Comparison of ENCODE assay signal across 8 mouse cellular contexts in genomic region chr11:98931513-98932292, GRCm38 (mm10). TPM values are rescaled to one million over a fixed set of nuclear protein-coding genes. Genes with fewer than 3 reads are reported as not detected.
DNase-seq lines count a peak whose midpoint lies in the region; ATAC-seq and TF ChIP-seq lines count a peak whose summit lies in the region.
"Had no signal": no experiment of that assay in that cellular context is flagged by ENCODE, and none has a peak within 500 bp of the region (broad histone marks: within the 10 kb centered on the region; RNA-seq: fewer than 3 reads in every experiment).

No protein-coding gene starts in this region.

- WGBS in midbrain, embryonic 10.5 days = 41% methylated on average over 7 of the region's 7 CpGs
- 29% methylated on average over 7 of the region's 7 CpGs for WGBS in midbrain, embryonic 15.5 days
- 10% methylated on average over 7 of the region's 7 CpGs for WGBS in heart, postnatal 0 days
- 23% methylated on average over 7 of the region's 7 CpGs for WGBS in limb, embryonic 15.5 days

- DNase-seq in midbrain, embryonic 10.5 days (ENCODE audit: low spot score) = no peak
- DNase-seq in cerebellum, postnatal 14 days = peak; percentile 61 to 69
- DNase-seq in heart, postnatal 0 days (ENCODE audit: low spot score) = no peak
- no peak for DNase-seq in left cerebral cortex, adult 18-20 months (ENCODE audit: low spot score in 2 of 2)
- no peak for DNase-seq in spleen, adult 18-20 months

- ATAC-seq in midbrain, embryonic 15.5 days (replicated peaks) = no peak
- ATAC-seq in heart, postnatal 0 days (ENCODE audit: insufficient read depth, low read depth) = no peak
- no peak for ATAC-seq in limb, embryonic 15.5 days (ENCODE audit: insufficient number of reproducible peaks, low FRiP score, low TSS enrichment, low read depth)

- peak overlapping the region; percentile 75 for H3K27ac ChIP-seq in midbrain, embryonic 10.5 days (replicated peaks)
- no peak overlapping the region for H3K27ac ChIP-seq in midbrain, embryonic 15.5 days
- peak overlapping the region; percentile 95 for H3K27ac ChIP-seq in heart, postnatal 0 days (ENCODE audit: low read depth)
- peak overlapping the region; percentile 94 for H3K27ac ChIP-seq in limb, embryonic 15.5 days
- H3K27ac ChIP-seq: macrophage had no signal

- TF ChIP-seq CTCF in heart, postnatal 0 days (IDR thresholded peaks at IDR 0.05; ENCODE audit: low read depth) = 0 out of 2 replicates have a peak, but pooled peaks have one; percentile 21

- H3K9ac ChIP-seq in midbrain, embryonic 15.5 days = no peak overlapping the region
- peak overlapping the region; percentile 41 for H3K9ac ChIP-seq in heart, postnatal 0 days (replicated peaks; ENCODE audit: low read depth, low read length)
- H3K9ac ChIP-seq in limb, embryonic 15.5 days = no peak overlapping the region

- H3K9me3 ChIP-seq in midbrain, embryonic 10.5 days (replicated peaks) = no peaks in the 10 kb centered on the region
- no peaks in the 10 kb centered on the region for H3K9me3 ChIP-seq in midbrain, embryonic 15.5 days
- no peaks in the 10 kb centered on the region for H3K9me3 ChIP-seq in heart, postnatal 0 days (replicated peaks; ENCODE audit: control insufficient read depth, low read length)
- H3K9me3 ChIP-seq in limb, embryonic 15.5 days = no peaks in the 10 kb centered on the region

- no peak overlapping the region for H3K4me2 ChIP-seq in midbrain, embryonic 15.5 days
- H3K4me2 ChIP-seq in heart, postnatal 0 days (ENCODE audit: low read depth, low read length) = peak overlapping the region; percentile 32
- H3K4me2 ChIP-seq in limb, embryonic 15.5 days = peak overlapping the region; percentile 82

- peaks cover 71% of the 10 kb centered on the region for H3K27me3 ChIP-seq in midbrain, embryonic 10.5 days (ENCODE audit: low read depth, poor library complexity, severe bottlenecking)
- peaks cover 9% of the 10 kb centered on the region for H3K27me3 ChIP-seq in midbrain, embryonic 15.5 days (replicated peaks)
- no peaks in the 10 kb centered on the region for H3K27me3 ChIP-seq in heart, postnatal 0 days (ENCODE audit: control insufficient read depth, insufficient read depth, low read length)
- no peaks in the 10 kb centered on the region for H3K27me3 ChIP-seq in limb, embryonic 15.5 days

- no peaks in the 10 kb centered on the region for H3K36me3 ChIP-seq in midbrain, embryonic 10.5 days
- no peaks in the 10 kb centered on the region for H3K36me3 ChIP-seq in midbrain, embryonic 15.5 days (replicated peaks)
- H3K36me3 ChIP-seq in heart, postnatal 0 days (replicated peaks; ENCODE audit: control insufficient read depth, insufficient read depth, low read length) = no peaks in the 10 kb centered on the region
- H3K36me3 ChIP-seq in limb, embryonic 15.5 days = no peaks in the 10 kb centered on the region

- H3K4me3 ChIP-seq in midbrain, embryonic 10.5 days = no peak overlapping the region
- no peak overlapping the region for H3K4me3 ChIP-seq in midbrain, embryonic 15.5 days
- 0 out of 2 replicates have a peak overlapping the region, but pooled peaks have one; percentile 0 for H3K4me3 ChIP-seq in heart, postnatal 0 days (ENCODE audit: low read depth, low read length)
- peak overlapping the region; percentile 8; the same call in 1 of the 2 replicates for H3K4me3 ChIP-seq in limb, embryonic 15.5 days

- no peak for TF ChIP-seq EP300 in heart, postnatal 0 days (IDR thresholded peaks at IDR 0.05; ENCODE audit: low read depth)

- peaks cover 75% of the 10 kb centered on the region for H3K4me1 ChIP-seq in midbrain, embryonic 10.5 days
- H3K4me1 ChIP-seq in midbrain, embryonic 15.5 days = peaks cover 65% of the 10 kb centered on the region
- H3K4me1 ChIP-seq in heart, postnatal 0 days (ENCODE audit: control insufficient read depth, insufficient read depth) = peaks cover 83% of the 10 kb centered on the region
- H3K4me1 ChIP-seq in limb, embryonic 15.5 days = peaks cover 99% of the 10 kb centered on the region

RNA-seq across cellular contexts. Expression of gene Rara, which starts 4.1 kb away (rescaled TPM):
- polyA plus RNA-seq in midbrain, embryonic 10.5 days (2016; fragmentation: Nextera tagmentation; extraction: Ambion mirVana) = 15.5 and 16.1 TPM in 2 replicates
- 9.7 and 10.5 TPM in 2 replicates for polyA plus RNA-seq in midbrain, embryonic 15.5 days (2015; fragmentation: Nextera tagmentation; extraction: Ambion mirVana)
- 24.0 and 36.2 TPM in 2 replicates for total RNA-seq in heart, postnatal 0 days (2014; rRNA removed; ENCODE audit: low replicate concordance)
- polyA plus RNA-seq in heart, postnatal 0 days (2015; fragmentation: Nextera tagmentation; extraction: Ambion mirVana) = 14.7 and 15.8 TPM in 2 replicates
- 43.9 and 51.7 TPM in 2 replicates for polyA plus RNA-seq in limb, embryonic 15.5 days (2015; fragmentation: Nextera tagmentation; extraction: Ambion mirVana)
- 10 to 100 TPM; 14.4 to 14.9 TPM for total RNA-seq in left cerebral cortex, adult 18-20 months (2021)

RNA-seq across cellular contexts. Expression of gene Cdc6, which starts 24.1 kb away (rescaled TPM):
- polyA plus RNA-seq in midbrain, embryonic 10.5 days (2016; fragmentation: Nextera tagmentation; extraction: Ambion mirVana) = 53.3 and 67.8 TPM in 2 replicates
- 3.9 and 4.2 TPM in 2 replicates for polyA plus RNA-seq in midbrain, embryonic 15.5 days (2015; fragmentation: Nextera tagmentation; extraction: Ambion mirVana)
- total RNA-seq in heart, postnatal 0 days (2014; rRNA removed; ENCODE audit: low replicate concordance) = 1.4 and 2.2 TPM in 2 replicates
- polyA plus RNA-seq in heart, postnatal 0 days (2015; fragmentation: Nextera tagmentation; extraction: Ambion mirVana) = 4.2 and 4.5 TPM in 2 replicates
- 23.2 and 24.1 TPM in 2 replicates for polyA plus RNA-seq in limb, embryonic 15.5 days (2015; fragmentation: Nextera tagmentation; extraction: Ambion mirVana)
- total RNA-seq in left cerebral cortex, adult 18-20 months (2021) = under 1 TPM; 0.33 to 0.45 TPM

RNA-seq across cellular contexts. Expression of gene Gjd3, which starts 51.1 kb away (rescaled TPM):
- polyA plus RNA-seq in midbrain, embryonic 10.5 days (2016; fragmentation: Nextera tagmentation; extraction: Ambion mirVana) = 0.16 TPM in 1 of 2 replicates, not detected in the other
- 1.4 and 2.4 TPM in 2 replicates for polyA plus RNA-seq in midbrain, embryonic 15.5 days (2015; fragmentation: Nextera tagmentation; extraction: Ambion mirVana)
- 4.2 and 14.7 TPM in 2 replicates for total RNA-seq in heart, postnatal 0 days (2014; rRNA removed; ENCODE audit: low replicate concordance)
- polyA plus RNA-seq in heart, postnatal 0 days (2015; fragmentation: Nextera tagmentation; extraction: Ambion mirVana) = 5.8 and 6.3 TPM in 2 replicates
- polyA plus RNA-seq in limb, embryonic 15.5 days (2015; fragmentation: Nextera tagmentation; extraction: Ambion mirVana) = 0.49 and 0.86 TPM in 2 replicates
- total RNA-seq in left cerebral cortex, adult 18-20 months (2021) = 1 to 10 TPM; 1.8 to 2.0 TPM
- polyA plus RNA-seq: macrophage had no signal

Comparison
In these comparisons a context has a peak if more than half of its experiments do, and no peak if none do; other contexts are left out.
1. DNase-seq: peak in cerebellum, postnatal 14 days (2 of 2); none in midbrain, embryonic 10.5 days (single experiment), heart, postnatal 0 days (single experiment), left cerebral cortex, adult 18-20 months (0 of 2) and spleen, adult 18-20 months (0 of 2).
2. H3K4me3 ChIP-seq: peak in heart, postnatal 0 days (single experiment) and limb, embryonic 15.5 days (single experiment); none in midbrain, embryonic 10.5 days (single experiment) and midbrain, embryonic 15.5 days (single experiment).